Mouse (Mus musculus): ENCODE results near the gene Adgrl4. TPM values are rescaled to one million over a fixed set of nuclear protein-coding genes. Genes with fewer than 3 reads are reported as not detected.

Gene Adgrl4
- polyA plus RNA-seq, 1 experiment from 2014 or later = 5.4 TPM

DNA sequence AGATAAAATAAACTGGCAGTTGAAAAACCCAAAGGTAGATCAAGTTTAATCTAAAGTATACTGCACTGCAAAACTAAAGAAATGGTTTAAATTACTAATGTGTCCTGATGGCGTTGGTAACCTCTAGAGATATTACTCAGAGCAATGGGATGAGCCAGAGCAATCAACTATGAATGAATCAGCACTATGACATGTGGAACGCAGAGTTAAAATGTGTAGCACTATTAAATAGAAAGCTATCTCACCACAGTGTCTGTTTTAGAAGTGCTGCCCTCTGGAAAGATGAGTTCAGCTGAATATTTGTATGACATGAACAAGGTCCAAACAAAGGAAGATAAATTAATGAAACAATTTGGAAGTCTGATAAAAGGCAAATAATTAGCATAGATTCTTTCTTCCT lies 6.2 kb upstream of the Adgrl4 start:
- Histone ChIP-seq H3K4me1 (no peaks in the 10 kb centered on the region), H3K36me3 (no peaks in the 10 kb centered on the region), H3K4me3 (no peak overlapping the region), H3K4me2 (no peak overlapping the region), H3K27ac (no peak overlapping the region), H3K9ac (no peak overlapping the region), H3K27me3 (no peaks in the 10 kb centered on the region), H3K9me3 (no peaks in the 10 kb centered on the region)
- no peak for ATAC-seq (ENCODE audit: insufficient number of reproducible peaks, insufficient read depth, low FRiP score, low TSS enrichment, low read depth)
- 72% methylated on average over 2 of the region's 2 CpGs for WGBS

DNA sequence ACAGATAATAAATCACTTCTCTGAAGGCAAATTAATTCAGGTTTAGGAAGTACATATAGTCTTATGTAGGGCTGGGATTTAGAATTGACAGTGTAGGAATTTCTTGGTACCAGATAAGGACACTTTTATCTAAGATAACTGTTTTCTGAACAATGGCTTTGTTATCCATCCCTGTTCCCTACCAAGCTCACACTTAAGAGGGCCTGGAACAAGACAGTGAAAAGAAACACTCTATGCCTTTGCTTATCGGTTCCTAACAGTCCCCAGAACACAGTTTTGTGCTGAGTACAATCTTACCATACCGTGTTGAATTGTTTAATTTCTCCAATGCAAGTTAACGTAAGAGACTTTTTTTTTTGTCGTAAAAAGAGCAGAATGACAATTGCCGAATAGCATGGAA lies 677 bp downstream of the Adgrl4 start:
- ATAC-seq (ENCODE audit: insufficient number of reproducible peaks, insufficient read depth, low FRiP score, low TSS enrichment, low read depth) = no peak
- Histone ChIP-seq H3K4me2 (no peak overlapping the region), H3K36me3 (no peaks in the 10 kb centered on the region), H3K27ac (no peak overlapping the region), H3K9me3 (no peaks in the 10 kb centered on the region), H3K27me3 (peaks cover 5% of the 10 kb centered on the region; the same call in 1 of the 2 replicates), H3K4me3 (no peak overlapping the region), H3K9ac (no peak overlapping the region), H3K4me1 (peaks cover 9% of the 10 kb centered on the region)
- 78% methylated on average over 5 of the region's 5 CpGs for WGBS

- no peak overlapping the region for H3K4me3 ChIP-seq
- H3K9me3 ChIP-seq = no peaks in the 10 kb centered on the region
- 67% methylated on average over 2 of the region's 2 CpGs for WGBS
Measured at GRCm38 (mm10) chr3:151439976-151440375, 2.3 kb downstream of the Adgrl4 start.

GRCm38 (mm10) chr3:151442026-151442425 lies 4.3 kb downstream of the Adgrl4 start:
- Histone ChIP-seq H3K9ac (no peak overlapping the region), H3K4me2 (no peak overlapping the region), H3K27ac (no peak overlapping the region), H3K4me3 (no peak overlapping the region), H3K36me3 (no peaks in the 10 kb centered on the region), H3K9me3 (no peaks in the 10 kb centered on the region), H3K27me3 (peaks cover 5% of the 10 kb centered on the region; the same call in 1 of the 2 replicates), H3K4me1 (peaks cover 9% of the 10 kb centered on the region)
- 78% methylated on average over 2 of the region's 2 CpGs for WGBS
- no peak for ATAC-seq (ENCODE audit: insufficient number of reproducible peaks, insufficient read depth, low FRiP score, low TSS enrichment, low read depth)

More at GRCm38 (mm10) chr3:151439976-151440375, 2.3 kb downstream of the Adgrl4 start:
- H3K4me2 ChIP-seq = no peak overlapping the region
- H3K9ac ChIP-seq = no peak overlapping the region
- peaks cover 9% of the 10 kb centered on the region for H3K4me1 ChIP-seq
- no peak for ATAC-seq (ENCODE audit: insufficient number of reproducible peaks, insufficient read depth, low FRiP score, low TSS enrichment, low read depth)
- H3K36me3 ChIP-seq = no peaks in the 10 kb centered on the region
- H3K27ac ChIP-seq = no peak overlapping the region
- H3K27me3 ChIP-seq = peaks cover 5% of the 10 kb centered on the region; the same call in 1 of the 2 replicates

DNA sequence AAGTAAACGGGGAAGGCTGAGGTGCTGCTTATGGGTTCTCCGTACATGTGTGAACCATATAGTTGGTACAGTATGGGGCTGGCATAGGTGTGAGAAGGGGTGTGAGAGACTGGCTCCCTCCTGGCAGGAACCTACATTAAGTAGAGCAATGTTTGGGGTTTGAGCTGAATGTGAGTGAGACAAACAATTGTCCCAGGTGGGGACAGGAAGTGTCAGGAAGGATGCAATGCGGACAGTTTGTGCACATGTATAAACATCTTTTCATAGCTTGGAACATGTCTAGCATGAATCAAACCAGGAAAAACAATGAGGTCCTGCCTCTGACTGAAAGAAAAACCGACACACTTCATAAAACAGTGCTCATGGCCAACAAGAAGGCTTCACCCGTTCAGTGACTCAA lies 5.8 kb downstream of the Adgrl4 start:
- no peak overlapping the region for H3K9ac ChIP-seq
- H3K4me3 ChIP-seq = no peak overlapping the region
- WGBS = 78% methylated on average over 5 of the region's 5 CpGs
- peaks cover 3% of the 10 kb centered on the region; the same call in 1 of the 2 replicates for H3K27me3 ChIP-seq
- ATAC-seq (ENCODE audit: insufficient number of reproducible peaks, insufficient read depth, low FRiP score, low TSS enrichment, low read depth) = no peak
- H3K9me3 ChIP-seq = no peaks in the 10 kb centered on the region
- no peaks in the 10 kb centered on the region for H3K36me3 ChIP-seq
- H3K4me2 ChIP-seq = no peak overlapping the region
- H3K27ac ChIP-seq = no peak overlapping the region
- no peaks in the 10 kb centered on the region for H3K4me1 ChIP-seq

DNA sequence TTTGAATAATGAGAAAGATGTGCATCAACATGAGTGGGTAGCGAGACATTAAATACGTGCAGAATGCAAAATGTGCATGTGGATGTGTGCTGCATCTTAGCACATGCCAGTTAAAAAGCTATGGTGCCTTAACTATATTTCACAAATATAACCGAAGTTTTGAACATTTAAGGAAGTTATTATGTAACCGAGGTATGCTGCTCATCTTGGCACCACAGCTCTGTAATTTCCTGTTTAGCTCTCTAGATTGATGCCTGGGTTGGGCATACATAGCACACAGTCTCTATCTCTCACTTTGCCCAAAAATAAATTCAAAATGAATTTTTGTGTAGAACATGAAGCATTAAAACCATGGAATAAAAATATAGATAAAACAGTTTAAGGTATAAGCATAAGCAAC lies 6.6 kb downstream of the Adgrl4 start:
- Histone ChIP-seq H3K4me2 (no peak overlapping the region), H3K9me3 (no peaks in the 10 kb centered on the region), H3K9ac (no peak overlapping the region), H3K4me3 (no peak overlapping the region), H3K27ac (no peak overlapping the region), H3K27me3 (no peaks in the 10 kb centered on the region), H3K4me1 (no peaks in the 10 kb centered on the region), H3K36me3 (no peaks in the 10 kb centered on the region)
- 81% methylated on average over 4 of the region's 4 CpGs for WGBS
- ATAC-seq (ENCODE audit: insufficient number of reproducible peaks, insufficient read depth, low FRiP score, low TSS enrichment, low read depth) = no peak

DNA sequence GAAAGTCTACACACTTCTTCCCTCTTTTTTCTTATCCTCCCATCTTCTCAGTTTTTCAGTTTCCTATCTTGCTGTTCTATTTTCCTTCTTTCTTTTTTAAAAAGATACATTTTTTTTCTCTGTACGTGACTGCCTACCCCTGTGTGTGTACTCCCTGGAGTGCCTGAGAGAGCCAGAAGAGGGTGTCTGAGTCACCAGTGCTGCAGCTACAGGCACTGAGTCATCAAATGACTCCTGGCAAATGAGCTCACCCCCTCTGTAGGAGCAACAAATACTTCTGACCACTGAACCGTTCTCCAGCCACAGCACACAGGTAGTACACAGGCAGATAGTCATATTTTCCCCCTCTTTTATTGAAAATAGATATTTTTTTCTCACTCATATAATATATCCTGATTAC lies 8.2 kb downstream of the Adgrl4 start:
- H3K9ac ChIP-seq = no peak overlapping the region
- H3K4me2 ChIP-seq = no peak overlapping the region
- no peaks in the 10 kb centered on the region for H3K27me3 ChIP-seq
- no peaks in the 10 kb centered on the region for H3K4me1 ChIP-seq
- no peak for ATAC-seq (ENCODE audit: insufficient number of reproducible peaks, insufficient read depth, low FRiP score, low TSS enrichment, low read depth)
- no peak overlapping the region for H3K4me3 ChIP-seq
- no peaks in the 10 kb centered on the region for H3K36me3 ChIP-seq
- H3K27ac ChIP-seq = no peak overlapping the region
- 71% methylated on average over 2 of the region's 2 CpGs for WGBS
- H3K9me3 ChIP-seq = no peaks in the 10 kb centered on the region

DNA sequence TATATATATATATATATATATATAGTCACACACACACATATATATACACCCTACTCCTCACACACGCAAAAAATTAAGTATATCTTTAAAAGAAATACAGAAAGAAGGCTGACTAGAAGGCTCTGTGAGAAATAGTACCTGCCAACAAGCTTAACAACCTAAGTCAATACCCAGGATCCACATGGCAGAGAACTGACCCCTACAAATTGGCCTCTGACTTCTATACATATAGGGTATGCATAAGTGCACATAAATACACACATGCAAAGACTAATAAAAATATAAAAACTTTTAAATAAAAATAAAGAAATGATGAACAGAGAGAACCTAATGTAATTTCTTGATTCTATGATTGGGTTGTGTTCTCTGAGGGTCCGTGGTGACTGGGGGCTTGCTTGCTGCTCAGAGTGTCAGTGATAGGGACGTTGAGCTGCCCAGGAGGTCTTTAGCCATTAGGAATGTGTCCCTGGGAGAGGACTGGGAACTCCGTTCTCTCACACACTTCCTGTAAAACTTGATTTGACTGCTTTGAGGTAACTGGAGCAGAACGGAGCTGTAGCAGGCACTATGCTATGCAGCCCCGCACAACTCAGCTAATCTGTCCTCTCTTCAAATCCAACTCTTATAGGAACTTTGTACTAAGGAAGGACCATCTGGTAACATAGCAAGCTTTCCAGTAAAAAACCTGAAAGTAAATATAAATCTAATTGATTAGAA lies 17.5 kb downstream of the Adgrl4 start:
- no peak overlapping the region for H3K9ac ChIP-seq
- 53% methylated on average over 6 of the region's 6 CpGs for WGBS
- no peaks in the 10 kb centered on the region for H3K27me3 ChIP-seq
- no peaks in the 10 kb centered on the region for H3K9me3 ChIP-seq
- no peak overlapping the region for H3K4me2 ChIP-seq
- no peaks in the 10 kb centered on the region for H3K36me3 ChIP-seq
- no peak overlapping the region for H3K27ac ChIP-seq
- no peak overlapping the region for H3K4me3 ChIP-seq
- no peak for ATAC-seq (ENCODE audit: insufficient number of reproducible peaks, insufficient read depth, low FRiP score, low TSS enrichment, low read depth)
- no peaks in the 10 kb centered on the region for H3K4me1 ChIP-seq

- H3K9me3 ChIP-seq = no peaks in the 10 kb centered on the region
- H3K4me3 ChIP-seq = no peak overlapping the region
- ATAC-seq (ENCODE audit: insufficient number of reproducible peaks, insufficient read depth, low FRiP score, low TSS enrichment, low read depth) = no peak
- no peak overlapping the region for H3K9ac ChIP-seq
- no peaks in the 10 kb centered on the region for H3K4me1 ChIP-seq
- no peaks in the 10 kb centered on the region for H3K27me3 ChIP-seq
- WGBS = 61% methylated on average over 3 of the region's 3 CpGs
- H3K36me3 ChIP-seq = no peaks in the 10 kb centered on the region
- H3K4me2 ChIP-seq = no peak overlapping the region
- H3K27ac ChIP-seq = no peak overlapping the region
Measured at GRCm38 (mm10) chr3:151459430-151460190, 21.9 kb downstream of the Adgrl4 start.

- H3K9ac ChIP-seq = no peak overlapping the region
- ATAC-seq (ENCODE audit: insufficient number of reproducible peaks, insufficient read depth, low FRiP score, low TSS enrichment, low read depth) = no peak
- 77% methylated on average over 4 of the region's 4 CpGs for WGBS
- no peaks in the 10 kb centered on the region for H3K36me3 ChIP-seq
- no peak overlapping the region for H3K4me2 ChIP-seq
- H3K9me3 ChIP-seq = no peaks in the 10 kb centered on the region
- no peaks in the 10 kb centered on the region for H3K27me3 ChIP-seq
- H3K27ac ChIP-seq = no peak overlapping the region
- H3K4me3 ChIP-seq = no peak overlapping the region
- H3K4me1 ChIP-seq = no peaks in the 10 kb centered on the region
Measured at GRCm38 (mm10) chr3:151465215-151465614, 27.5 kb downstream of the Adgrl4 start.

- no peaks in the 10 kb centered on the region for H3K4me1 ChIP-seq
- H3K27ac ChIP-seq = no peak overlapping the region
- H3K4me2 ChIP-seq = no peak overlapping the region
- no peak overlapping the region for H3K4me3 ChIP-seq
- no peaks in the 10 kb centered on the region for H3K9me3 ChIP-seq
- no peak overlapping the region for H3K9ac ChIP-seq
- 89% methylated on average over 4 of the region's 4 CpGs for WGBS
- H3K27me3 ChIP-seq = no peaks in the 10 kb centered on the region
- no peak for ATAC-seq (ENCODE audit: insufficient number of reproducible peaks, insufficient read depth, low FRiP score, low TSS enrichment, low read depth)
- H3K36me3 ChIP-seq = no peaks in the 10 kb centered on the region
Measured at GRCm38 (mm10) chr3:151488853-151489252, 51.2 kb downstream of the Adgrl4 start.

DNA sequence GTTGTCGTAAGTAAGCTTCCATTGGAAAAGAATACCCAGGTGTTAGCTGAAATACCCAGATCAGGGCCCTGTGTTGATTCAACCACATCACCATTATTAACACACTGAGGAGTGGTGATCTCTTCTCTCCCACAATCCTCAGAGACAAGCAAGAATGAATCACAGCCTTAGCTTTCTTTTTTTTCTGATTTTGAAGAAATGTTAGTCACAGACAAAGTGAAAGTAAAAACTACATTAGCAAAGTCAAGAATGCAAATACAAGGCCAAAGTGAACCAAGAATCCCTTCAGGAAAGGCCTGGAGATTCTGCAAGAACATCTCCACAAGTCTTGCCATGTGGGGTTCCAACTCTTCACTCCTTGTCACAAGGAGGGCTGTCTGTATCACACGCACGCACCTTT lies 67.9 kb downstream of the Adgrl4 start:
- H3K9me3 ChIP-seq = no peaks in the 10 kb centered on the region; the same call in 1 of the 2 replicates

More for the DNA sequence above, 67.9 kb downstream of the Adgrl4 start:
- Histone ChIP-seq H3K4me3 (no peak overlapping the region), H3K9ac (no peak overlapping the region), H3K27me3 (no peaks in the 10 kb centered on the region), H3K4me1 (no peaks in the 10 kb centered on the region), H3K4me2 (no peak overlapping the region), H3K36me3 (no peaks in the 10 kb centered on the region), H3K27ac (no peak overlapping the region)
- WGBS = 94% methylated on average over 3 of the region's 3 CpGs
- no peak for ATAC-seq (ENCODE audit: insufficient number of reproducible peaks, insufficient read depth, low FRiP score, low TSS enrichment, low read depth)
